Mouse (Mus musculus): Measurements from ENCODE around the gene Brwd1. TPM values are rescaled to one million over a fixed set of nuclear protein-coding genes. Genes with fewer than 3 reads are reported as not detected.

Brwd1 gene
- total and polyA plus RNA-seq, 3 experiments = 4.3 to 8.1 (median 4.4) TPM

- Histone ChIP-seq H3K4me1 (ENCODE audit: control insufficient read depth in 1 of 2, insufficient read depth in 2 of 2) (peaks cover 0 to 23% of the 10 kb centered on the region in 2 experiments; a peak in 2 of 4 replicates), H3K36me3 (replicated peaks in 1 of 2; ENCODE audit: control insufficient read depth in 1 of 2, insufficient read depth in 1 of 2, low read length in 1 of 2) (no peaks in the 10 kb centered on the region), H3K4me3 (replicated peaks in 1 of 3; ENCODE audit: low read depth in 2 of 3, low read length in 2 of 3, poor library complexity in 1 of 3) (no peak overlapping the region), H3K79me2 (replicated peaks; ENCODE audit: control insufficient read depth, extremely low read depth, insufficient read depth, poor library complexity, severe bottlenecking) (no peaks in the 10 kb centered on the region), H3K9me3 (replicated peaks; ENCODE audit: low read length) (peaks cover 13% of the 10 kb centered on the region), H3K27me3 (replicated peaks) (peaks cover 90% of the 10 kb centered on the region), H3K4me2 (ENCODE audit: insufficient read depth, low read depth, poor library complexity, severe bottlenecking) (peak overlapping the region; percentile 53; the same call in 1 of the 2 replicates), H3K27ac (ENCODE audit: insufficient read depth, low read depth) (no peak overlapping the region), H3K9ac (ENCODE audit: insufficient read depth, low read depth) (no peak overlapping the region)
- no peak for TF ChIP-seq PAX5 (IDR thresholded peaks at IDR 0.05; ENCODE audit: low read length)
- no peak for TF ChIP-seq E2F4 (IDR thresholded peaks at IDR 0.05; ENCODE audit: insufficient replicate concordance, low read depth, low read length)
- no peak for TF ChIP-seq ZC3H11A (IDR thresholded peaks at IDR 0.05; ENCODE audit: low read depth, low read length)
- TF ChIP-seq TBP (conservative IDR thresholded peaks at IDR 0.05; ENCODE audit: low read depth, low read length) = no peak
- peak; percentile 67 for TF ChIP-seq IRF4 (IDR thresholded peaks at IDR 0.05; ENCODE audit: low read depth, low read length)
- TF ChIP-seq ZKSCAN1 (IDR thresholded peaks at IDR 0.05; ENCODE audit: borderline replicate concordance, low read depth, low read length) = no peak
- TF ChIP-seq POLR2AphosphoS2 (IDR thresholded peaks at IDR 0.05; ENCODE audit: low read depth, low read length) = no peak
- TF ChIP-seq EP300 (IDR thresholded peaks at IDR 0.05; ENCODE audit: low read length) = peak; percentile 78
- no peak for TF ChIP-seq HCFC1 (IDR thresholded peaks at IDR 0.05; ENCODE audit: low read depth, low read length)
- TF ChIP-seq USF1 (IDR thresholded peaks at IDR 0.05; ENCODE audit: low read depth, low read length) = no peak
- TF ChIP-seq ZMIZ1 (IDR thresholded peaks at IDR 0.05; ENCODE audit: low read depth, low read length) = no peak
- no peak for TF ChIP-seq ZNF384 (IDR thresholded peaks at IDR 0.05; ENCODE audit: low read depth, low read length)
- peak; percentile 91 for TF ChIP-seq MYC (IDR thresholded peaks at IDR 0.05; ENCODE audit: low read depth, low read length)
- TF ChIP-seq MEF2A (IDR thresholded peaks at IDR 0.05; ENCODE audit: borderline replicate concordance, low read depth, low read length) = peak; percentile 73
- TF ChIP-seq MAZ (IDR thresholded peaks at IDR 0.05; ENCODE audit: low read depth, low read length) = no peak
- peak; percentile 87 for TF ChIP-seq SIN3A (IDR thresholded peaks at IDR 0.05; ENCODE audit: low read length)
- TF ChIP-seq JUN (IDR thresholded peaks at IDR 0.05; ENCODE audit: insufficient read depth, low read depth, low read length) = peak; percentile 26; the same call in 1 of the 2 replicates
- TF ChIP-seq TCF12 (IDR thresholded peaks at IDR 0.05; ENCODE audit: low read depth, low read length) = peak; percentile 71
- peak; percentile 96 for TF ChIP-seq MAFK (IDR thresholded peaks at IDR 0.05; ENCODE audit: insufficient replicate concordance, low read length)
- TF ChIP-seq MXI1 (IDR thresholded peaks at IDR 0.05; ENCODE audit: low read depth, low read length) = 0 out of 2 replicates have a peak, but pooled peaks have one; percentile 50
- TF ChIP-seq NRF1 (IDR thresholded peaks at IDR 0.05; ENCODE audit: low read depth, low read length) = no peak
- TF ChIP-seq KAT2A (IDR thresholded peaks at IDR 0.05; ENCODE audit: insufficient replicate concordance, low read length) = no peak
- peak; percentile 95 for TF ChIP-seq ETS1 (conservative IDR thresholded peaks at IDR 0.05; ENCODE audit: low read depth, low read length)
- 0 out of 2 replicates have a peak, but pooled peaks have one; percentile 22 for TF ChIP-seq NELFE (IDR thresholded peaks at IDR 0.05; ENCODE audit: low read depth, low read length)
- peak; percentile 93 for TF ChIP-seq RCOR1 (conservative IDR thresholded peaks at IDR 0.05; ENCODE audit: low read depth, low read length)
- TF ChIP-seq BHLHE40 (IDR thresholded peaks at IDR 0.05; ENCODE audit: low read depth, low read length) = peak; percentile 100
- TF ChIP-seq CTCF (conservative IDR thresholded peaks at IDR 0.05 in 1 of 2, IDR thresholded peaks at IDR 0.05 in 1 of 2; ENCODE audit: low read depth in 2 of 2, low read length in 2 of 2) = no peak
- peak; percentile 31; the same call in 1 of the 2 replicates for TF ChIP-seq ELF1 (IDR thresholded peaks at IDR 0.05; ENCODE audit: low read depth, low read length)
- no peak for TF ChIP-seq JUND (conservative IDR thresholded peaks at IDR 0.05; ENCODE audit: low read depth, low read length)
- no peak for TF ChIP-seq RAD21 (IDR thresholded peaks at IDR 0.05; ENCODE audit: low read depth, low read length)
- TF ChIP-seq MAX (IDR thresholded peaks at IDR 0.05; ENCODE audit: low read length) = peak; percentile 87
- no peak for TF ChIP-seq UBTF (IDR thresholded peaks at IDR 0.05; ENCODE audit: low read depth, low read length)
- no peak for TF ChIP-seq CHD2 (IDR thresholded peaks at IDR 0.05; ENCODE audit: low read length)
- no peak for TF ChIP-seq SMC3 (IDR thresholded peaks at IDR 0.05; ENCODE audit: low read depth, low read length)
- peak; percentile 83 for DNase-seq (ENCODE audit: extremely low read depth)
- in situ Hi-C loops (cut with MboI; ENCODE audit: low pct_ligation_motif_present, low pct_unique_long_range_greater_than_20kb, low sequenced_read_pairs) (no loop called here), dilution Hi-C loops (cut with MboI; ENCODE audit: extremely low pct_ligation_motif_present, extremely low pct_unique_long_range_greater_than_20kb, low sequenced_read_pairs) (no loop called here)
Observed at GRCm38 (mm10) chr16:96087001-96087400, 4.7 kb upstream of the Brwd1 start.

All from CH12.LX (cell line).